Mouse (Mus musculus) liver, postnatal 0 days (tissue): ENCODE measurements around the gene Stat4. TPM values are rescaled to one million over a fixed set of nuclear protein-coding genes. Genes with fewer than 3 reads are reported as not detected.

Experiments used
- ATAC-seq: fragments of 200-750 bp; cut with Nextera tagmentation; 2 replicates; pipeline ENCODE4 v1.8.0; 2017; ENCODE audit warnings: mild to moderate bottlenecking, moderate library complexity
- DNase-seq: peaks from one replicate; pipeline ENCODE4 v3.0.0-alpha.2; 2016
- H3K27ac ChIP-seq: fragments of 300-500 bp; sonication (generic); 2 replicates; pipeline ENCODE4 v1.5.1; 2014; ENCODE audit warnings: antibody characterized with exemption, moderate library complexity, mild to moderate bottlenecking, low read depth
- H3K27me3 ChIP-seq: fragments of 300-500 bp; sonication (generic); 2 replicates; pipeline ENCODE4 v1.6.1; 2014; ENCODE audit warnings: low read length, control low read depth, mixed read lengths; ENCODE audit not compliant: insufficient read depth
- H3K36me3 ChIP-seq: fragments of 300-500 bp; sonication (generic); replicated peaks from 2 replicates; pipeline ENCODE4 v1.6.1; 2014; ENCODE audit warnings: mild to moderate bottlenecking, control low read depth, low read length, moderate library complexity, mixed read lengths; ENCODE audit not compliant: insufficient read depth
- H3K4me1 ChIP-seq: fragments of 300-500 bp; sonication (generic); 2 replicates; pipeline ENCODE4 v1.6.1; 2014; ENCODE audit warnings: antibody characterized with exemption, mild to moderate bottlenecking, control low read depth; ENCODE audit not compliant: insufficient read depth
- H3K4me2 ChIP-seq: fragments of 300-500 bp; sonication (generic); 2 replicates; pipeline ENCODE4 v1.6.1; 2014; ENCODE audit warnings: low read depth, mild to moderate bottlenecking, low read length, moderate library complexity, mixed read lengths
- H3K4me3 ChIP-seq: fragments of 300-500 bp; sonication (generic); 2 replicates; pipeline ENCODE4 v1.5.1; 2014; ENCODE audit warnings: low read depth, low read length
- H3K9ac ChIP-seq: fragments of 300-500 bp; sonication (generic); replicated peaks from 2 replicates; pipeline ENCODE4 v1.6.1; 2014; ENCODE audit warnings: mild to moderate bottlenecking, moderate library complexity
- H3K9me3 ChIP-seq: fragments of 300-500 bp; sonication (generic); 2 replicates; pipeline ENCODE4 v1.6.1; 2016; ENCODE audit warnings: mild to moderate bottlenecking, control low read depth, low read length, mixed read lengths
- CTCF ChIP-seq: sonication (generic); IDR thresholded peaks from 2 replicates; pipeline ENCODE4 v1.5.1; 2016; ENCODE audit warnings: antibody characterized with exemption, low read depth
- EP300 ChIP-seq: IDR thresholded peaks from 2 replicates; pipeline ENCODE4 v1.6.1; 2016; ENCODE audit warnings: antibody characterized with exemption, low read depth, mild to moderate bottlenecking
- WGBS: fragments of 180-500 bp; shearing (Covaris S2); extraction: QIAGEN DNeasy Blood & Tissue Kit; methylation state at CpG from one replicate; pipeline ENCODE4 v1.1.7; 2014; ENCODE audit not compliant: insufficient replicate concordance; 5-methylcytosine and 5-hydroxymethylcytosine counted together
- polyA plus RNA-seq: library from polyadenylated mRNA; unstranded; fragments of >200 nt; fragmentation: Nextera tagmentation; extraction: Ambion mirVana; gene quantifications from 2 replicates; pipeline ENCODE4 v1.2.1, GENCODE M21; 2015

The Stat4 gene
- polyA plus RNA-seq, 1 experiment from 2014 or later: 1.4 TPM

DNA sequence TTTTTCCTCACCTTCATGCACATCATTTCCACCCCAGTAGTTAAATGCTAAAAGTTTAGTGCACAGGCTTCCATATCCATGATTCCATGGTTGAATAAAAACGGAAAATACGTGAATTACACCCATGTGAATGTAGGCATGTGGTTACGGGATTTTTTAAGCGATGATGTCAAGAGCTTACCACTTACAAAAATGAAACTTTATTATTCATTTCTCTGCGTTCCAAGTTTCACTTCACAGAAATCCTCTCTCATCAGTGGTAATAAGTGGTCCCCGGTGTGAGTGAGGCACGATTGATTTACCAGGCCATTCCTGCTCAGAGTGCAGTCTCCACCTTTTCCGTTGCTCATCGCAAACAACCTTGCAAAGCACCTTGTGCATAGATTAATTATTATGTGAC lies 66.0 kb downstream of the Stat4 start:
- ATAC-seq (no peak), DNase-seq (no peak)
- Histone ChIP-seq H3K9me3 (no peaks in the 10 kb centered on the region), H3K36me3 (no peaks in the 10 kb centered on the region), H3K9ac (no peak overlapping the region), H3K4me2 (no peak overlapping the region), H3K4me1 (no peaks in the 10 kb centered on the region), H3K4me3 (no peak overlapping the region), H3K27ac (no peak overlapping the region), H3K27me3 (no peaks in the 10 kb centered on the region)
- TF ChIP-seq CTCF: no peak
- TF ChIP-seq EP300: no peak
- WGBS: 88% methylated on average over 9 of the region's 9 CpGs

DNA sequence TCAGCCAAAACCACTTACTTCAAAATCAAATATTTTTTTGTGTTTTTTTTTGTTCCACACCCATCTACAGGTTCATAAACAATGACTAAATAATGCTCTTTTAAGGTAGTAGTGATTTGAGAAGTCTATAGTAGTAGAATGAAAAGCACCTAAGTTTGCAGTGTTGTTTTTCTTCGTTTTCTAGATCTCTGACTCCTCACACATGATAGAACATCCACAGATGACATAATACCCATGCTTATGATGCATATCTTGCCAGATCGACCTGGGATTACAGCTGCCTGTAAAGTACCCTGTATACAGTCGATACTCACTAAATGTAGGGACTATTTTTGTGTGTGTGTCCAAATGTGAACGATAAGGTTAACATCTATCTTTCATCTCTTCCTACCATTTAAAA lies 69.0 kb downstream of the Stat4 start:
- ATAC-seq (no peak), DNase-seq (no peak)
- Histone ChIP-seq H3K27me3 (no peaks in the 10 kb centered on the region), H3K9ac (no peak overlapping the region), H3K36me3 (no peaks in the 10 kb centered on the region), H3K4me2 (no peak overlapping the region), H3K4me1 (no peaks in the 10 kb centered on the region), H3K27ac (no peak overlapping the region), H3K4me3 (no peak overlapping the region), H3K9me3 (no peaks in the 10 kb centered on the region)
- TF ChIP-seq CTCF: no peak
- no peak for TF ChIP-seq EP300
- WGBS: 71% methylated on average over 4 of the region's 4 CpGs

DNA sequence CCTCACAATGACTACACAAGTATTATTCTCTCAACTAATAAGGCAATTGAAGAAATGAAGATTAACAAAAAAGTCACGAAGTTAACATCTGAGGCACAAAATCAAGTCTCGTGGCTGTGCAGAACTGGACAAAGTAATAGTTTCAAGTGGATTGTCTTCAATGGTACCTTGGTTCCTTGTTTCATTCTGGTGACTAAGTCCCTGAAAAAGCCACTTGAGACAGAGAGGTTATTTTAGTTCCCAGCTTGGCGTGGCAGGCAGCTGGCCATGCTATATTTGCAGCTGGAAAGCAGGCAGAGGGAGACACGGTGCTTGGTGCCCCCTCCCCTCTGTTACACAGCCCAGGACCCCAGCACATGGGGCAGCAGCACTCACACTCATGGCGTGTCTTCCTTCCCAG lies 70.2 kb downstream of the Stat4 start:
- Histone ChIP-seq H3K4me2 (no peak overlapping the region), H3K4me3 (no peak overlapping the region), H3K9me3 (no peaks in the 10 kb centered on the region), H3K27me3 (no peaks in the 10 kb centered on the region), H3K9ac (no peak overlapping the region), H3K27ac (no peak overlapping the region), H3K4me1 (no peaks in the 10 kb centered on the region), H3K36me3 (no peaks in the 10 kb centered on the region)
- no peak for ATAC-seq
- no peak for TF ChIP-seq EP300
- no peak for TF ChIP-seq CTCF
- DNase-seq: no peak
- WGBS: 74% methylated on average over 5 of the region's 5 CpGs

DNA sequence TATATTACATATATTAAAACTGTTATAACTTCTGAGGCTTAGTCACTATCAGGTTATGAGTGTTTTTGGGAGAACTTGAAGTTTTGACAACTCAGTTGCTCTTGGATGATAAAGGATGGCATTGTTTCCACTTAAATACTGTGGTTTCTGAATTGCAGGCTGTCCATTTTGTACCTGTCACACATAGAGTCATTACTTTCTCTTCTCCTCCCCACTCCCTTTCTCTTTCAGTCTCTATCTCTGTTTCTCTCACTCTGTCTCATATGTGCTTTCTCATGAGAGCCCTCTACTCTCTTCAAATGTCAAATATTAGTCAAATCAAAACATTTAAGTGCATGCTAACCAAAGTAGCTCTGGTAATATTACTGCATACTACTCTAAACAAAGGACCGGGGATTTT lies 79.3 kb downstream of the Stat4 start:
- no peak for TF ChIP-seq CTCF
- no peak for TF ChIP-seq EP300
- WGBS: 80% methylated on average over 1 of the region's 1 CpGs
- Histone ChIP-seq H3K9ac (no peak overlapping the region), H3K4me3 (no peak overlapping the region), H3K4me1 (no peaks in the 10 kb centered on the region), H3K9me3 (no peaks in the 10 kb centered on the region), H3K36me3 (no peaks in the 10 kb centered on the region), H3K27me3 (no peaks in the 10 kb centered on the region), H3K4me2 (no peak overlapping the region), H3K27ac (no peak overlapping the region)
- ATAC-seq (no peak), DNase-seq (no peak)

DNA sequence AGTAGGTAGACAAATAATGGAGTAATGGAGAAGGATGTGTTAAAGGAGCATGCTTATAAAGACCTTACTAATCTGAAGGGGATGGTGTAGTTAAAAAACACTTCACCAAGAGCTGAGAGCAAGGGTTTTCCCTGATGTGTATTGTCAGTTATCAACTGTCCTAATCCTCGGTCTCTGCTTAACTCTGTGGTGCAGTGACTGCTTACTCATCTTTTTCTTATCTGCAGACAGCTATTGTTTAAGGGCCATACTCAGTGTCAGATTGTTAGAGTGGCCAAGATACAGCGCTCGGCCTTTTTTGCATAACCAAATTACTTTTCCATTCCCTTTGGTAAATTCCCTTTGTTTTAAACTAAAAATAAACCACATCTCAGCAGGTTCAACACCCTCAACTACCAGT lies 79.7 kb downstream of the Stat4 start:
- Histone ChIP-seq H3K9me3 (no peaks in the 10 kb centered on the region), H3K4me1 (no peaks in the 10 kb centered on the region), H3K27ac (no peak overlapping the region), H3K4me2 (no peak overlapping the region), H3K27me3 (no peaks in the 10 kb centered on the region), H3K4me3 (no peak overlapping the region), H3K36me3 (no peaks in the 10 kb centered on the region), H3K9ac (no peak overlapping the region)
- no peak for ATAC-seq
- WGBS: 40% methylated on average over 3 of the region's 3 CpGs
- TF ChIP-seq CTCF (no peak), EP300 (no peak)
- no peak for DNase-seq

DNA sequence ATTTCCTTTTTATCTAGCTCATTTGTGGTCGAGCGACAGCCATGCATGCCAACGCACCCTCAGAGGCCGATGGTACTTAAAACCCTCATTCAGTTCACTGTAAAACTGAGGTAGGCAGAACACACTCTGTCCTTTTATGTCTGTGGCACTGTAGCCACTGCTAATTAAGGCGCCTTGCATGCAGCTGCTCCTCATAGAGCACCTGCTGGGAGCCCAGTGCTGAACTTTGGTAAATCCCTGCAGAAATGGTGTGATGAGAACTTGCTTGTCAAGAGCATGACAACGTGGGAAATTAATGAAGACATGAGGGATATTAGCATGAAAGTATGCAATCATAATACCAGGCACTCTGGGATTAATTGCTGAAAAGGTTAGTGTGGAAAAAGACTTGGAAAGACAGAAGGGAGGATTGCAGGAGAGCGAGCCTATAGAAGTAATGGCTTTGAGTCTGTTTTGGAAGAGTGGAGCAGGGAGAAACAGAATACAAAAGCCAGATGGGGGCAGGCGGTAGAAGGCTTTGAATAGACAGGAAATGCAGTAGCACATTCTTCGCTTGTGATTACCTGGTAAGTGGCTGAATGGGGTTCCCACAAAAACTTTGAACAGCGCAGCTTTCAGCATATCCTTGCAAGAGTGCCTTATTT lies 92.9 kb downstream of the Stat4 start:
- H3K9me3 ChIP-seq: no peaks in the 10 kb centered on the region
- no peak overlapping the region for H3K4me2 ChIP-seq
- H3K9ac ChIP-seq: no peak overlapping the region
- H3K27ac ChIP-seq: no peak overlapping the region
- no peaks in the 10 kb centered on the region for H3K36me3 ChIP-seq
- no peaks in the 10 kb centered on the region for H3K4me1 ChIP-seq
- no peak overlapping the region for H3K4me3 ChIP-seq
- H3K27me3 ChIP-seq: no peaks in the 10 kb centered on the region
- no peak for ATAC-seq
- TF ChIP-seq EP300 (no peak), CTCF (no peak)
- WGBS: 65% methylated on average over 10 of the region's 10 CpGs
- no peak for DNase-seq

DNA sequence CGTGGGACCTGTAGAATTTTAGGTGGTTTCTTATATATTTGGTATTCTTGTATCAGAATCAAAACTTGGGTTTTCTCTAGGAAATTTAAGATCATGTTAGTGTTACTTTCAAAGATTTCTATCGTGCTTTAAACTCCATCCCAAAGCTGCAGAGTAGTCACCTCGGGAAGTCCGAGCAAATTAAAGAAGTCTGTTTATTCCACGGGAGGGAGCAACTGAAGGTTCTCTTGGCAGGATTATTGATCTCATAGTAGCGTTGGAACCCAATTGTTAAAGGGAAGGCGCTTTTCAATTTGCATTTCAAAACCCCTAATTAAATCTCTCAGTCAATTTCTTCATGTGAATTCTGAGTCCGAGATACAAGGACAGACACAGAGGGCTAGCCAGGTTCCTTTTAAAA lies 93.4 kb downstream of the Stat4 start:
- no peak for DNase-seq
- Histone ChIP-seq H3K4me1 (no peaks in the 10 kb centered on the region), H3K4me3 (no peak overlapping the region), H3K36me3 (no peaks in the 10 kb centered on the region), H3K27me3 (no peaks in the 10 kb centered on the region), H3K9me3 (no peaks in the 10 kb centered on the region), H3K4me2 (no peak overlapping the region), H3K27ac (no peak overlapping the region), H3K9ac (no peak overlapping the region)
- TF ChIP-seq EP300: no peak
- no peak for TF ChIP-seq CTCF
- ATAC-seq: no peak
- 63% methylated on average over 8 of the region's 8 CpGs for WGBS
